Mouse (Mus musculus) ES-Bruce4 (cell line): Measurements from ENCODE around the gene Scamp4. TPM values are rescaled to one million over a fixed set of nuclear protein-coding genes. Genes with fewer than 3 reads are reported as not detected.

Experiments used
- H3K27ac ChIP-seq: 2 replicates; pipeline ENCODE4 v1.5.1; 2012; ENCODE audit warnings: low read length, inconsistent platforms; ENCODE audit not compliant: insufficient read depth
- H3K27me3 ChIP-seq: 2 replicates; pipeline ENCODE4 v1.6.1; 2012; ENCODE audit warnings: mild to moderate bottlenecking, low read length, inconsistent platforms; ENCODE audit not compliant: control insufficient read depth, poor library complexity, insufficient read depth, severe bottlenecking
- H3K36me3 ChIP-seq: 2 replicates; pipeline ENCODE4 v1.6.1; 2012; ENCODE audit warnings: inconsistent platforms, mild to moderate bottlenecking, low read length, moderate library complexity; ENCODE audit not compliant: control insufficient read depth, poor library complexity, insufficient read depth, severe bottlenecking
- H3K4me1 ChIP-seq: one replicate; pipeline ENCODE4 v1.8.1; 2011; ENCODE audit warnings: low read length; ENCODE audit not compliant: control insufficient read depth, insufficient read depth
- H3K4me3 ChIP-seq: 2 replicates; pipeline ENCODE4 v1.5.1; 2011; ENCODE audit warnings: low read depth, mild to moderate bottlenecking, low read length
- H3K9ac ChIP-seq: 2 replicates; pipeline ENCODE4 v1.6.1; 2012; ENCODE audit warnings: low read depth, mild to moderate bottlenecking, inconsistent platforms; ENCODE audit not compliant: poor library complexity, severe bottlenecking
- H3K9me3 ChIP-seq: replicated peaks from 2 replicates; pipeline ENCODE4 v1.6.1; 2012; ENCODE audit warnings: mild to moderate bottlenecking, low read length, inconsistent platforms; ENCODE audit not compliant: control insufficient read depth, poor library complexity, insufficient read depth, severe bottlenecking
- CTCF ChIP-seq: IDR thresholded peaks from one replicate; pipeline ENCODE4 v1.8.1; 2011; ENCODE audit warnings: low read depth, low read length
- EP300 ChIP-seq: IDR thresholded peaks from 2 replicates; pipeline ENCODE4 v1.6.1; 2011; ENCODE audit warnings: low read depth, low read length; ENCODE audit not compliant: insufficient read depth
- POLR2A ChIP-seq: IDR thresholded peaks from one replicate; pipeline ENCODE4 v1.8.1; 2011; ENCODE audit warnings: low read length; ENCODE audit not compliant: insufficient read depth
- polyA plus RNA-seq: library from polyadenylated mRNA; stranded (reverse); fragments of >200 nt; gene quantifications from 2 replicates; pipeline ENCODE4 v1.2.4, GENCODE M21; 2011; ENCODE audit warnings: low read depth; ENCODE audit not compliant: missing spikeins, insufficient read depth, insufficient read length

The Scamp4 gene
- polyA plus RNA-seq, 1 experiment = 68.9 TPM

DNA sequence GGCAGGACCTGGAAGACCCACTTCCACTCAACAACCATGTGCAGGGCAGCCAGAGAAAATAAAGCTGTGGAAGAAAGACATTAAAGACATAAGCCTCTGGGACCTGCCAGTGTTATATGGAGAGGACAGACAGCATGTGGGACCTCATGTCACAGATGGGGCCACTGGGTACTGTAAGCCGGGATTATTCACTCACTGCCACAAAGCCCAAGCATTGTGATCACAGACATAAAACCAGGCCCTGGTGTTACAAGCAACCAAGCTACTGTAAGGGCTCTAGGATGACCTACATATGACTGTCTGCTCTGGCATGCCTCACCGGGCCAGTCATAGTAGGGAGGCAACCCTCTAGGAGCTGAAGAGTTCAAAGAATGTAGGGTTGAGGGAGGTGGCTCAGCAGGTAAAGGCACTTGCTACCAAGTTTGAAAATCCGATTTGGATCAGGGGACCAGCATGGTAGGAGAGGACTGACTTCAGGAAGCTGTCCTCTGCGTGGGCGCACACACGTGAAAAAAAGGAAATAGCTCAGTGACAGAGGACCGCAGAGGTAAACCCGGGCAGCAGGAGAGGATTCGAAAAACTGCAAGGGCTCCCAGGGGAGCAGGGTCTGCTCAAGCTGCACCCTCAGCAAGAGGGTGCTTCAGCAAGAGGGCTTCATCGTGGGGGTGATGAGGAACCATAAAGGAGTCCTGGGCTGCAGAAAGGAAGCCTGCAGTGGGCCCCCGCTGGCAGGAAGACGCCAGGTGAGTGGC lies 13.4 kb upstream of the Scamp4 start:
- H3K4me1 ChIP-seq = peaks cover 6% of the 10 kb centered on the region
- H3K9ac ChIP-seq = peak overlapping the region; percentile 79
- no peak for TF ChIP-seq EP300
- no peak for TF ChIP-seq POLR2A
- TF ChIP-seq CTCF = no peak
- no peaks in the 10 kb centered on the region for H3K27me3 ChIP-seq
- H3K4me3 ChIP-seq = peak overlapping the region; percentile 93
- no peaks in the 10 kb centered on the region for H3K36me3 ChIP-seq
- no peaks in the 10 kb centered on the region for H3K9me3 ChIP-seq
- H3K27ac ChIP-seq = no peak overlapping the region

DNA sequence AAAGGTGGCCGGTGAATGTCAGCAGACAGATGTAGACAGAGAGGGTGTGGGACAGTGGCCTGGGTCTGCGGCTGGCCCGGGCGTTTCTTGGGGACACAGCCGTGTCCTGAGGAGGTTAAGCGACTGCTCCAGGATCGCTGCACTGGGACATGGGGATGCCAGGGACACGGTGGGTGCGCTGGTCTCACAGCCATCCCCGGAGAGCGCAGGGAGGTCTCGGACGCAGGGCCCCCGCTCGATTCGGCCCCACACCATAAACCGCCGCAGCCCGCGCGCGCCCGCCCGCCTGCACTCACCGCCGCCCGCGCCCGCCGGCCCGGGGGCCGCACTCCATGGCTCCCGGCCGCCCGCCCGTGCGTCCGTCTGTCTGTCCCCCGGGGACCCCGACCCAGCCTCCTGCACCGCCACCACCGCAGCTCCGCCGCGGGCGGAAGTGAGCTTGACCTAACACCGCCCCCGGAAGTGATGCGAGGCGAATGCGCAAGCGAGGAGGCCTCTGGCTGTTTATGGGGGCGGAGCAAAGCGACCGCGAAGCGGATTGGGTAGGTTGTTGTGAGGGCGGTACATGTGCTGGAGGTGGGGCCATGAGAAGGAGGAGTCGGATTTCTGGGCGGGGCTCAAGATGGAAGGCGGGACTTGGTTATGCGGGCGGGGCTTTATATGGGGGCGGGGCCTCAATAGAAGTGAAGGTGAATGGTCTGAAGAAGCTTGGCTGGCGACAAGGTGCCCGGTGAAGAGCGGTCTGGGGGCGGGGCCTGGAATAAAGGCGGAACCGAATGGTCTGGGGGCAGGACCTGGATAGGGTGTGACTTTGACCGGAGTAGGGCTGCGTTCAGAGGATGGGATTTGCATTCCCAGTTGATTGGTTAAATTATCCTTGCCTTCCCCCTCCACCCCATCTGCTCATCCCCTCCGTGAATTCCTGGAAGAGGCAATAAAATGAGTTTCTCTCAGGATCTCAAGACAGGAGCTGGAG lies 12.5 kb upstream of the Scamp4 start, which contains the start of gene Abhd17a:
Gene Abhd17a (minus strand): TSS at position 463 of the 976 bp plus-strand sequence.
- Histone ChIP-seq H3K36me3 (no peaks in the 10 kb centered on the region), H3K27me3 (no peaks in the 10 kb centered on the region), H3K9me3 (no peaks in the 10 kb centered on the region), H3K4me1 (peaks cover 6% of the 10 kb centered on the region), H3K27ac (peak within 1 kb of the TSS; percentile 94), H3K4me3 (peak within 1 kb of the TSS; percentile 93), H3K9ac (peak within 1 kb of the TSS; percentile 79)
- TF ChIP-seq EP300 (no peak), POLR2A (peak; percentile 87)

DNA sequence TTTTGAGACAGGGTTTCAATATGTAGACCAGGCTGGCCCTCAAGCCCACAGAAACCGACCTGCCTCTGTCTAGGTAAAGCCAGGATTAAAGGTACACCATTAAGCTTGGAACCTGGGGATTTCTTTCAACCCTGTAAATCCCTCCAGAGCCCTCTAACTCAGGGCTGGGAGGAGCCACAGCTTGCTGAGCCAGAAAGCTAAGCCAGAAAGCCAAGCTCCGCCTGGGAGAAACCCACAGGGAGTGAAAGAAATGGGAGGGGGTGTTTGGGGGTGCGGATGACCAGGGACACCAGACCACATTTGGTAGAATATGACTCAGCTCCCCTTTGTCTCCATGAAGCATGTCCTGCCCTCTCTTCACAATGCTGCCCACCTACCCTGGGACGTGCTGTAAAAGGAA lies 6.4 kb upstream of the Scamp4 start:
- Histone ChIP-seq H3K27me3 (no peaks in the 10 kb centered on the region), H3K27ac (no peak overlapping the region; the same call in 1 of the 2 replicates), H3K9ac (no peak overlapping the region), H3K9me3 (no peaks in the 10 kb centered on the region), H3K4me3 (no peak overlapping the region), H3K4me1 (peaks cover 2% of the 10 kb centered on the region), H3K36me3 (no peaks in the 10 kb centered on the region)
- TF ChIP-seq POLR2A = no peak

DNA sequence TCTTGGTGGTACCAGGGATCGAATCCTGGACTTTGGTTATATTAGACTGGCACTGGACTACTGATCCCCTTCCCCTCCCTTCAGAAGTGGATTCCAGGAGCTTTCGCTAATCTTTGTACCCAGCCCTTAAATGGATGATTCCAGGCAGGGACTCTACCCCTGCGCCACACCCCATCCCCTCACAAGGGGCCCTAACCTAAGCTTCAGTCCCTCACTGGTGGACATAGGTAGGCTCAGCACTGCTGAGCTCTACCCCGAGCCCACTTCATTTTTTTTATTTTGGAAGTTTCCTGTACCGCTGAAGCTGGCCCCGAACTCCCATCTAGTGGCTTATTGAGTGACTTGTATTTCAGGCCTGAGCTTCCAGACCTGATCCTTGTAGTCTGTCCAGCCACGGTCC lies 692 bp downstream of the Scamp4 start:
- Histone ChIP-seq H3K4me1 (peaks cover 8% of the 10 kb centered on the region), H3K36me3 (no peaks in the 10 kb centered on the region), H3K9me3 (no peaks in the 10 kb centered on the region), H3K4me3 (peak overlapping the region; percentile 79), H3K9ac (peak overlapping the region; percentile 32), H3K27me3 (no peaks in the 10 kb centered on the region), H3K27ac (peak overlapping the region; percentile 19; the same call in 1 of the 2 replicates)
- TF ChIP-seq EP300 = no peak
- no peak for TF ChIP-seq CTCF
- TF ChIP-seq POLR2A = no peak

DNA sequence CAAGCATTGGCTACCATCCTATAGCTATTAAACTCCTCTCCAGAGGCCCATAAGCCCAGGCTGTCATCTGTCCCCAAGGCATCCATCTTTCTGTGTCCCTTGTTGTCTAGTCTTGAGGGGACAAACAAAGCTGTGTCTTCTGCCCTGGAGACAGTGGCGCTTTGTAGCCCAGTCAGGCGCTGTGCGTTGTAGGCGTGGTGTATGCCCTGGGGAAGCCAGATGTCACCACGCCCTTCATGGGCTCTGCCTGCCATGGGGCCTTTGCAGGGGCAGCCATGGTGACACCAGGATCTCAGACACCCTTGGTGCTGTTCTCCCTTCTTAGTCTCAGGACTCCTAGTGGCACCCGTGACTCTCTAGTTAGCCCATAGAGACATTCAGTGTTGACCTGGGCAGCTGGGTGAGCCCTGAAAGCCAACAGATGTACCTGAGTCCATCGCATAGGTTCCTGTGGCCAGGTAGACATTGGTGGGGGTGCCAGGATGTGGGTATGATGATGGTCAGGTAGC lies 1.4 kb downstream of the Scamp4 start:
- Histone ChIP-seq H3K9me3 (no peaks in the 10 kb centered on the region), H3K4me1 (peaks cover 8% of the 10 kb centered on the region), H3K9ac (peak overlapping the region; percentile 32; the same call in 1 of the 2 replicates), H3K27me3 (no peaks in the 10 kb centered on the region), H3K4me3 (no peak overlapping the region), H3K27ac (no peak overlapping the region), H3K36me3 (no peaks in the 10 kb centered on the region)
- TF ChIP-seq EP300 (no peak), POLR2A (no peak), CTCF (no peak)
